In the genomic region with DNA sequence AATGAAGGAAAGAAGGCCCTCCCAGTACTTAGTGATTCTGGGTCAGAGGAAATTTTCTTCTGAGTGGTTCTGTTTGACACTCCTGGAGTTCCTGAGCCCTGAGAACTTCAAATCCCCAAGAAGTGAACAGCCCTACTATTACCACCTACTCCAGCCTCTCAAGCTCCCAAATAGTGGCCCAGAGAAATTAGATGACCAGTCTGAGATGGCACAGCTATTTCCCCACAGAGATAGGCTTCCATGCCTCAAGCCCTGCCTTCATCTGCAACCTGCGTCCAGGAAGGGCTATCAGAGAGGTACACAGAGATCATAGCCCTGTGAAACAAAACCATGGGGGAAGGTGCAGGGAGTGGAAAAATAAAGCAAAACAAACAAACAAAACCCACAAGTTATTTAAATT, we compare ENCODE assay signal across 28 mouse cellular contexts. TPM values are rescaled to one million over a fixed set of nuclear protein-coding genes. Genes with fewer than 3 reads are reported as not detected.
DNase-seq lines count a peak whose midpoint lies in the region; ATAC-seq and TF ChIP-seq lines count a peak whose summit lies in the region.
"Had no signal": no experiment of that assay in that cellular context is flagged by ENCODE, and none has a peak within 500 bp of the region (broad histone marks: within the 10 kb centered on the region; RNA-seq: fewer than 3 reads in every experiment).

No protein-coding gene starts in this region.

- no peaks in the 10 kb centered on the region for H3K36me3 ChIP-seq in hindbrain, embryonic 10.5 days
- no peaks in the 10 kb centered on the region for H3K36me3 ChIP-seq in hindbrain, embryonic 14.5 days (replicated peaks; ENCODE audit: control insufficient read depth, insufficient read depth)
- H3K36me3 ChIP-seq in midbrain, embryonic 11.5 days (ENCODE audit: control insufficient read depth, insufficient read depth, low read length) = no peaks in the 10 kb centered on the region
- no peaks in the 10 kb centered on the region for H3K36me3 ChIP-seq in midbrain, postnatal 0 days (ENCODE audit: insufficient read depth, low read length)
- H3K36me3 ChIP-seq: forebrain, embryonic 10.5 days; G1E; heart, embryonic 12.5 days; heart, embryonic 15.5 days; hindbrain, embryonic 15.5 days had no signal

- no peak for TF ChIP-seq POLR2A in bone marrow, adult 2 months (IDR thresholded peaks at IDR 0.05; ENCODE audit: borderline replicate concordance, control insufficient read depth, low read depth, low read length)
- no peak for TF ChIP-seq POLR2A in lung, adult 2 months (IDR thresholded peaks at IDR 0.05; ENCODE audit: borderline replicate concordance, extremely low read depth, low read depth, low read length)

- H3K9ac ChIP-seq in hindbrain, embryonic 14.5 days = no peak overlapping the region
- no peak overlapping the region for H3K9ac ChIP-seq in midbrain, embryonic 11.5 days (ENCODE audit: low read length)
- H3K9ac ChIP-seq in midbrain, postnatal 0 days (replicated peaks; ENCODE audit: low read length, poor library complexity, severe bottlenecking) = no peak overlapping the region
- H3K9ac ChIP-seq: forebrain, embryonic 13.5 days; heart, embryonic 12.5 days; heart, embryonic 15.5 days; hindbrain, embryonic 15.5 days had no signal

- H3K4me3 ChIP-seq in hindbrain, embryonic 10.5 days = 0 out of 2 replicates have a peak overlapping the region, but pooled peaks have one; percentile 16
- no peak overlapping the region for H3K4me3 ChIP-seq in hindbrain, embryonic 14.5 days (replicated peaks; ENCODE audit: low read length)
- H3K4me3 ChIP-seq in midbrain, embryonic 11.5 days (ENCODE audit: low read depth, low read length) = no peak overlapping the region
- no peak overlapping the region for H3K4me3 ChIP-seq in midbrain, postnatal 0 days (ENCODE audit: low read depth, low read length)
- peak overlapping the region; percentile 12 for H3K4me3 ChIP-seq in bone marrow, adult 2 months (replicated peaks; ENCODE audit: control insufficient read depth, low read depth, low read length)
- H3K4me3 ChIP-seq in lung, adult 2 months (replicated peaks; ENCODE audit: extremely low read depth, low read depth, low read length) = no peak overlapping the region
- H3K4me3 ChIP-seq: forebrain, embryonic 10.5 days; forebrain, embryonic 13.5 days; heart, embryonic 12.5 days; heart, embryonic 15.5 days; hindbrain, embryonic 15.5 days had no signal

- peaks cover 100% of the 10 kb centered on the region for H3K27me3 ChIP-seq in hindbrain, embryonic 10.5 days (ENCODE audit: insufficient read depth, poor library complexity, severe bottlenecking)
- peaks cover 89% of the 10 kb centered on the region for H3K27me3 ChIP-seq in hindbrain, embryonic 14.5 days (ENCODE audit: control insufficient read depth, insufficient read depth, low read length)
- peaks cover 95% of the 10 kb centered on the region for H3K27me3 ChIP-seq in midbrain, embryonic 11.5 days (ENCODE audit: control insufficient read depth, insufficient read depth, low read length)
- H3K27me3 ChIP-seq in midbrain, postnatal 0 days (ENCODE audit: insufficient read depth, low read length) = peaks cover 84% of the 10 kb centered on the region

- no peak for DNase-seq in hindbrain, embryonic 10.5 days (ENCODE audit: low spot score)
- DNase-seq in hindbrain, embryonic 14.5 days (ENCODE audit: low spot score) = no peak
- DNase-seq in midbrain, embryonic 11.5 days (ENCODE audit: low spot score, missing footprints) = no peak
- DNase-seq in midbrain, postnatal 0 days (ENCODE audit: low spot score) = no peak
- peak; percentile 59 for DNase-seq in A20 (ENCODE audit: low read depth, low spot score)
- DNase-seq in adrenal gland, postnatal 25 days = no peak
- DNase-seq in lung, adult 2 months = no peak
- DNase-seq: adrenal gland, adult 2 months; adrenal gland, postnatal 14 days; cerebellum, adult 18-20 months; cerebellum, adult 9-10 months; cerebellum, postnatal 14 days; gastrocnemius, postnatal 10 days; gastrocnemius, postnatal 36 days; heart, postnatal 10 days; heart, postnatal 36 days had no signal

- no peaks in the 10 kb centered on the region for H3K9me3 ChIP-seq in hindbrain, embryonic 10.5 days
- H3K9me3 ChIP-seq in hindbrain, embryonic 14.5 days (ENCODE audit: control insufficient read depth, low read length) = no peaks in the 10 kb centered on the region
- H3K9me3 ChIP-seq in midbrain, embryonic 11.5 days (ENCODE audit: control insufficient read depth, low read length) = no peaks in the 10 kb centered on the region
- no peaks in the 10 kb centered on the region for H3K9me3 ChIP-seq in midbrain, postnatal 0 days (ENCODE audit: low read length)
- H3K9me3 ChIP-seq: forebrain, embryonic 10.5 days; forebrain, embryonic 13.5 days; heart, embryonic 12.5 days; heart, embryonic 15.5 days; hindbrain, embryonic 15.5 days had no signal

- ATAC-seq in hindbrain, embryonic 14.5 days (ENCODE audit: low FRiP score) = no peak
- no peak for ATAC-seq in midbrain, embryonic 11.5 days (ENCODE audit: low FRiP score)
- no peak for ATAC-seq in midbrain, postnatal 0 days (ENCODE audit: low FRiP score)
- ATAC-seq: forebrain, embryonic 13.5 days; forebrain, embryonic 16.5 days; Patski had no signal

- peaks cover 49% of the 10 kb centered on the region for H3K4me1 ChIP-seq in hindbrain, embryonic 10.5 days (replicated peaks)
- peaks cover 6% of the 10 kb centered on the region for H3K4me1 ChIP-seq in hindbrain, embryonic 14.5 days (replicated peaks; ENCODE audit: control insufficient read depth, insufficient read depth, low read length)
- H3K4me1 ChIP-seq in midbrain, embryonic 11.5 days (ENCODE audit: control insufficient read depth, insufficient read depth, low read length) = peaks cover 19% of the 10 kb centered on the region
- H3K4me1 ChIP-seq in midbrain, postnatal 0 days (ENCODE audit: insufficient read depth, low read length) = no peaks in the 10 kb centered on the region
- no peaks in the 10 kb centered on the region; the same call in none of the 2 replicates for H3K4me1 ChIP-seq in bone marrow, adult 2 months (ENCODE audit: control insufficient read depth, insufficient read depth, low read length)
- no peaks in the 10 kb centered on the region; the same call in 1 of the 2 replicates for H3K4me1 ChIP-seq in lung, adult 2 months (ENCODE audit: control insufficient read depth, insufficient read depth, low read length)

- H3K27ac ChIP-seq in hindbrain, embryonic 10.5 days = no peak overlapping the region
- H3K27ac ChIP-seq in hindbrain, embryonic 14.5 days = no peak overlapping the region
- H3K27ac ChIP-seq in midbrain, embryonic 11.5 days (ENCODE audit: low read depth, low read length) = no peak overlapping the region
- no peak overlapping the region for H3K27ac ChIP-seq in midbrain, postnatal 0 days (ENCODE audit: low read depth, low read length)
- peak overlapping the region; percentile 22; the same call in 1 of the 2 replicates for H3K27ac ChIP-seq in bone marrow, adult 2 months (ENCODE audit: control insufficient read depth, insufficient read depth, low read depth, low read length, poor library complexity)
- H3K27ac ChIP-seq: forebrain, embryonic 10.5 days; forebrain, embryonic 13.5 days; heart, embryonic 15.5 days; hindbrain, embryonic 15.5 days had no signal

- H3K4me2 ChIP-seq in hindbrain, embryonic 14.5 days (replicated peaks) = no peak overlapping the region
- H3K4me2 ChIP-seq in midbrain, embryonic 11.5 days = peak overlapping the region; percentile 16; the same call in 1 of the 2 replicates
- no peak overlapping the region for H3K4me2 ChIP-seq in midbrain, postnatal 0 days (ENCODE audit: low read depth, low read length, poor library complexity, severe bottlenecking)
- H3K4me2 ChIP-seq: forebrain, embryonic 13.5 days; heart, embryonic 12.5 days; heart, embryonic 15.5 days; hindbrain, embryonic 15.5 days had no signal

- no peak for TF ChIP-seq CTCF in midbrain, postnatal 0 days (IDR thresholded peaks at IDR 0.05)
- TF ChIP-seq CTCF in bone marrow, adult 2 months (IDR thresholded peaks at IDR 0.05; ENCODE audit: control insufficient read depth, insufficient read depth, low read length) = no peak
- no peak for TF ChIP-seq CTCF in lung, adult 2 months (IDR thresholded peaks at IDR 0.05; ENCODE audit: insufficient read depth, low read length)

- 27% methylated on average over 1 of the region's 1 CpGs for WGBS in hindbrain, embryonic 10.5 days
- WGBS in hindbrain, embryonic 14.5 days = 47% methylated on average over 1 of the region's 1 CpGs
- WGBS in midbrain, embryonic 11.5 days = 34% methylated on average over 1 of the region's 1 CpGs
- WGBS in midbrain, postnatal 0 days = 47% methylated on average over 1 of the region's 1 CpGs
- 18% methylated on average over 1 of the region's 1 CpGs for WGBS in bone marrow, adult 2 months
- WGBS in lung, adult 2 months = 24% methylated on average over 1 of the region's 1 CpGs

RNA-seq across cellular contexts. Expression of gene Pax5, which starts 3.4 kb away (rescaled TPM):
- 4.4 and 4.9 TPM in 2 replicates for polyA plus RNA-seq in hindbrain, embryonic 10.5 days (2016; fragmentation: Nextera tagmentation; extraction: Ambion mirVana)
- 1.8 and 1.9 TPM in 2 replicates for polyA plus RNA-seq in hindbrain, embryonic 14.5 days (2014; fragmentation: Nextera tagmentation; extraction: Ambion mirVana)
- 4.1 and 4.8 TPM in 2 replicates for polyA plus RNA-seq in midbrain, embryonic 11.5 days (2014; fragmentation: Nextera tagmentation; extraction: Ambion mirVana)
- total RNA-seq in midbrain, postnatal 0 days (2014; rRNA removed) = 46.0 and 61.3 TPM in 2 replicates
- 3.0 and 3.4 TPM in 2 replicates for polyA plus RNA-seq in midbrain, postnatal 0 days (2015; fragmentation: Nextera tagmentation; extraction: Ambion mirVana)
- polyA plus RNA-seq in bone marrow, adult 2 months (2011; ENCODE audit: insufficient read depth, insufficient read length, low replicate concordance, missing spikeins) = 18.0 and 35.6 TPM in 2 replicates
- 0.48 and 1.4 TPM in 2 replicates for total RNA-seq in adrenal gland, postnatal 25 days (2021)
- 6.1 and 6.7 TPM in 2 replicates for polyA plus RNA-seq in lung, adult 2 months (2012; rRNA removed)
- total RNA-seq: gastrocnemius, postnatal 36 days; granulocyte monocyte progenitor cell, adult 5-6 weeks had no signal
- polyA plus RNA-seq: C2C12; G1E; heart, embryonic 12.5 days; heart, embryonic 15.5 days; intestine, embryonic 14.5 days; Patski had no signal

RNA-seq across cellular contexts. Expression of gene Zcchc7, which starts 48.8 kb away (rescaled TPM):
- polyA plus RNA-seq in hindbrain, embryonic 10.5 days (2016; fragmentation: Nextera tagmentation; extraction: Ambion mirVana) = 19.5 and 25.3 TPM in 2 replicates
- 34.3 and 38.5 TPM in 2 replicates for polyA plus RNA-seq in hindbrain, embryonic 14.5 days (2014; fragmentation: Nextera tagmentation; extraction: Ambion mirVana)
- polyA plus RNA-seq in midbrain, embryonic 11.5 days (2014; fragmentation: Nextera tagmentation; extraction: Ambion mirVana) = 19.5 TPM in 2 replicates
- total RNA-seq in midbrain, postnatal 0 days (2014; rRNA removed) = 17.3 and 23.5 TPM in 2 replicates
- polyA plus RNA-seq in midbrain, postnatal 0 days (2015; fragmentation: Nextera tagmentation; extraction: Ambion mirVana) = 25.5 and 34.5 TPM in 2 replicates
- polyA plus RNA-seq in bone marrow, adult 2 months (2011; ENCODE audit: insufficient read depth, insufficient read length, low replicate concordance, missing spikeins) = 31.5 and 43.4 TPM in 2 replicates
- 61.2 and 71.2 TPM in 2 replicates for total RNA-seq in adrenal gland, postnatal 25 days (2021)
- 8.5 and 15.9 TPM in 2 replicates for polyA plus RNA-seq in lung, adult 2 months (2012; rRNA removed)

Comparison
In these comparisons a context has a peak if more than half of its experiments do, and no peak if none do; other contexts are left out.
1. H3K4me3 ChIP-seq: peak in hindbrain, embryonic 10.5 days (single experiment) and bone marrow, adult 2 months (single experiment); none in hindbrain, embryonic 14.5 days (single experiment), midbrain, embryonic 11.5 days (single experiment), midbrain, postnatal 0 days (single experiment) and lung, adult 2 months (single experiment).